Mouse (Mus musculus) liver, adult 2 months (tissue): ENCODE measurements around the gene Hoxc9.

Experiments used
- CTCF ChIP-seq: fragments of 200-500 bp; IDR thresholded peaks from 2 replicates; pipeline ENCODE4 v1.5.1; 2011; ENCODE audit warnings: low read depth, low read length, control low read depth
- POLR2A ChIP-seq: fragments of 200-500 bp; IDR thresholded peaks from 2 replicates; pipeline ENCODE4 v1.6.1; 2011; ENCODE audit warnings: low read length, control low read depth; ENCODE audit not compliant: insufficient read depth; ENCODE audit errors: extremely low read depth

GRCm38 (mm10) chr15:103030142-103030541 is 53.9 kb downstream of the Hoxc9 start:
- no peak for TF ChIP-seq CTCF
- no peak for TF ChIP-seq POLR2A
